Mouse (Mus musculus) midbrain, embryonic 12.5 days (tissue): Measurements from ENCODE around the gene Dgkg. TPM values are rescaled to one million over a fixed set of nuclear protein-coding genes. Genes with fewer than 3 reads are reported as not detected.

Experiments used
- microRNA-seq: library from miRNA; unstranded; fragments of <30 nt; microRNA quantifications from one replicate; pipeline ENCODE4, GENCODE M21; 2017
- polyA plus RNA-seq: library from polyadenylated mRNA; unstranded; fragments of >200 nt; fragmentation: Nextera tagmentation; extraction: Ambion mirVana; gene quantifications from 2 replicates; pipeline ENCODE4 v1.2.1, GENCODE M21; 2016

Dgkg gene
- polyA plus RNA-seq, 1 experiment from 2014 or later = 0.17 TPM

Small RNA genes lying within 50 kb of the gene (microRNA-seq; reads per million reads assigned to microRNA genes)
- gene Mir6362 = not detected
- not detected for gene Mir8095

Other genes starting within 250 kb of the Dgkg start
- 10.8 and 11.8 TPM in 2 replicates for gene Etv5, start 217.5 kb downstream of the Dgkg start, polyA plus RNA-seq
- not detected in 2 replicates for gene Crygs, start 154.4 kb upstream of the Dgkg start, polyA plus RNA-seq
- 31.4 and 34.0 TPM in 2 replicates for gene Tbccd1, start 200.4 kb upstream of the Dgkg start, polyA plus RNA-seq
- 93.1 and 94.1 TPM in 2 replicates for gene Dnajb11, start 200.6 kb upstream of the Dgkg start, polyA plus RNA-seq
- not detected in 2 replicates for gene Ahsg, start 234.1 kb upstream of the Dgkg start, polyA plus RNA-seq